Mouse (Mus musculus): ENCODE results near the gene Zfp960.
"Not testable (repeated sequence)": the region's sequence is repeated elsewhere in the genome, so short reads cannot be mapped to it uniquely, and the experiment has no call there.

Zfp960 gene

DNA sequence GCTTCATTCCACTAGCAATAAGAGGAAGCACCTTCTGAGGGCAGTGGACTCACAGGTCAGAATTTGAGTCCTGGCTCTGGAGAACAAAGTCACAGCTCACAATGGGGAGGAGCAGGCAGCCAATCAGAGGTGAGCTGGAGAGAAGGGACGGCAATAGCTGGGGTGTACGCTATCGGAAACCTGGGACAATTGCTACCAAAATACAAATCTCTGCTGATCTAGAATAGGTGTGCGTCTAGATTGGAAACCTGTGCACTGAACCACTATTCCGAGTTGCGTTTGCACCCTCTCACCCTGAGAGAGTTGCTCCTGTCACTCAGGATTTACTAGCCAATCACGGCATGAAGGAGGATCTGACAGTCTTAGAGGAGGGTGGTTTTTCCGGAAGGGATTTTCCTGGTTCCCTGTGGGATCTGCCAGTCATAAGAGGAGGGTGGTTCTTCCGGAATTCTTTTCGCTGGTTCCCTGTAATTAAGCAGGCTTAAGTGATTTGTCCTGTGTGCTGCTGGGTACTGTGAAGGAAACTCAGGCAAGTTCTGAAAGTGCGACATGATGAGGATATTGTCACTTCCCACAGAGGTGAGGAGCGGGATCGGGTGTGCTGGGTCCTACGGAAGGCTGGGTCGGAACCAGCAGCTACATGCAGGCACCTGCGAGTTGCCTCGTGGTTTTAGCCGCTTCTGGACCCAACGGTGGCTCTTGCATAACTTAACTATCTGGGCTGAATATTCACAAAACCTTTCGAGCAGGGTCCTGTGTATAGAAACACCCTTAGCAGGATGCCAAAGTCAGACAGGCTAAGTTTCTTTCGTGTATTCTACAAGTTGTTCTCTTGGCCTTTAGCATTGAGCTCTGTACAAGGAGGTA lies at the start of gene Zfp960:
Zfp960 (plus strand) TSS at position 486 of the 867 bp plus-strand sequence.
- DNase-seq (ENCODE audit: low read depth, low spot score), result peak; percentile 65

DNA sequence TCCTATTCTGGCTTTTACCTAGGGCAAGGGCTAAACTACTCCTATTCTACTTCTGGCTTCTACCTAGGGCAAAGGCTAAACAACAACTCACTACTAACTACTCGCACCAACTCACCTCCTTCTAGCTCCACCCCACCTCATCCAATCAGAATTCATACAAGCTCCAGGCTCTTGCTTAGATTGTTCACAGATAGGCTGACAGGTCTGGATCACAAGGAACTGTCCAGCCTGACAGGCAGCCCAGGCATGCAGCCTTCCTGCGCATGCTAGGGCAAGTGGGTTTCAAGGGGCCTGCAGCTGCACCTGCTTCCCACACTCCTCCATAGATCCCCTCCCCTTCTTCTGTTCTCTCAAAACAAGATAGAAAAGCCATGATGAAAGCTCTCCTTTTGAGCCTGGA lies 45.8 kb upstream of the Zfp960 start:
- not testable (repeated sequence) for DNase-seq (ENCODE audit: low read depth, low spot score)

DNA sequence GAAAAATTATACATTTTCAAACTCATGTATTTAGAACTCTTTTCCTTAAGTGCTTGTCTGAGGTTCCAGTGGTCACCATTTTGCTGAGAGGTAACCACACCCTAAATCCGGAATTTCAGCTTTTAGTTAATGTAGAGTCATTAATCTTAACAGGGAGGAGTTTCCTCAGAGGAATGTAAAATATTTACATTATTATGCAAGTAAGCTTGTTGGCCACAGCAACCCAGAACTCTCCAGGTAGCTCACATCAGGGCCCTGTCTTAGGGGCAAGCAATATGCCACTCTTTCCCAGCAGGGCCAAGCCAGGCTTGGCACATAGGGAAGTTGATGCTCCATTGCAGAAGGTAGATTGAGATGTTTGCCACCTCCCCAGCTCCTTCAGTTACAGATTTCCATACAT lies 4.3 kb upstream of the Zfp960 start:
- DNase-seq (ENCODE audit: low read depth, low spot score), result not testable (repeated sequence)

DNA sequence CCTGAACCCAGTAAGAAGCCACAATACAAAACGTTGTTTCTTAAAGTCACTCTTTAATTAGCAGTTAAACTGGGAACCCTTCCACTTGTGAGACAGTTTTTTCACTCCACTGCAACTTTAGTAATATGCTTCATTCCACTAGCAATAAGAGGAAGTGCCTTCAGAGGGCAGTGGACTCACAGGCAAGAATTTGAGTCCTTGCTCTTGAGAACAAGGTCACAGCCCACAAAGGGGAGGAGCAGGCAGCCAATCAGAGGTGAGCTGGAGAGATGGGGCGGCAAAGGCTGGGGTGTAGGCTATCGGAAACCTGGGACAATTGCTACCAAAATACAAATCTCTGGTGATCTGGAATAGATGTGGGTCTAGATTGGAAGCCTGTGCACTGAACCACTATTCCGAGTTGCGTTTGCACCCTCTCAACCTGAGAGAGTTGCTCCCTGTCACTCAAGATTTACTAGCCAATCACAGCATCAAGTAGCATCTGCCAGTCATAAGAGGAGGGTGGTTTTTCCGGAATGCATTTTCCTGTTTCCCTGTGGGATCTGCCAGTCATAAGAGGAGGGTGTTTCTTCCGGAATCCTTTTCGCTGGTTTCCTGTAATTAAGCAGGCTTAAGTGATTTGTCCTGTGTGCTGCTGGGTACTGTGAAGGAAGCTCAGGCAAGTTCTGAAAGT lies 57.1 kb downstream of the Zfp960 start, which contains the start of gene Zfp97:
Zfp97 (plus strand) TSS at position 586 of the 673 bp plus-strand sequence.
- not testable (repeated sequence) for DNase-seq (ENCODE audit: low read depth, low spot score)
